Mouse (Mus musculus): Measurements from ENCODE around the gene Psmd14. TPM values are rescaled to one million over a fixed set of nuclear protein-coding genes. Genes with fewer than 3 reads are reported as not detected.

The Psmd14 gene
- polyA plus RNA-seq, 1 experiment from 2014 or later: 94.3 TPM

DNA sequence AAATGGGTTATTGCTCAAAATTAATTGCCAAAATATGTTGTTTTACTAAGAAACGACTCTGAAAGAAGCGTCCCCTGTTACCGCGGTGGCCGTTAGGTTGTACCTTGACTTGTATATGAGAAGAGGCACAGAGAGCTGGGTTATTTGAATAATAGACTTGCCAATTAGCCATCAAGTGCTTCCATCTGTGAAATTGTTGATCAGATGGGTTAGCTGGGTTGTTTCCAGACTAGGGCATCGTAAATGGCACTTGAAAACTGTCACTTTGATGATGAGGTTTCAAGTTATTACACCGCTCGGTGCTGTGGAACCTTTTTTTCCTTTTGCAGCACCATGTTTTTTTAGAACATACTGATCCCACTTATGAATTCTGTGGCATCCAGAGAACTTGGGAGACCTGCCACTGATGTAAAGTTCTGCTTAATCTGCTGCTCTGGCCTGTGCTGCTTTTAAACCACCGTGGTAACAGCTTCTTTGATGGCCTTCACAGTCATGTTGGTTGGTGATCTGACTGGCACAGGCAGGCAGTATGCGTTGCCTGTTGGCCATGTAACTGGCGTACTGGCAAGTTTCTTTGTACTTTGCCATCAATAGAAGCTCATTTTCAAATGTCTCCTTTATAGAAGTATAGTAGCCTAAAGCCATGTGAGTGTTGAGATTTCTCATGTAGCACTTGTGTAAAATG, 21.4 kb downstream of the Psmd14 start:
- Histone ChIP-seq H3K9me3 (ENCODE audit: low read length) (no peaks in the 10 kb centered on the region), H3K4me2 (replicated peaks; ENCODE audit: low read depth, low read length) (no peak overlapping the region), H3K9ac (replicated peaks; ENCODE audit: low read depth) (no peak overlapping the region), H3K36me3 (ENCODE audit: insufficient read depth, low read length) (no peaks in the 10 kb centered on the region), H3K4me1 (ENCODE audit: insufficient read depth, low read depth, low read length) (no peaks in the 10 kb centered on the region), H3K27ac (ENCODE audit: low read length) (no peak overlapping the region), H3K27me3 (replicated peaks; ENCODE audit: insufficient read depth, low read length) (no peaks in the 10 kb centered on the region), H3K4me3 (ENCODE audit: low read depth, low read length) (no peak overlapping the region)
- no peak for ATAC-seq
- 93% methylated on average over 11 of the region's 11 CpGs for WGBS
- no peak for DNase-seq (ENCODE audit: low spot score)
- TF ChIP-seq CTCF (IDR thresholded peaks at IDR 0.05): no peak
- no peak for TF ChIP-seq EP300 (IDR thresholded peaks at IDR 0.05)

DNA sequence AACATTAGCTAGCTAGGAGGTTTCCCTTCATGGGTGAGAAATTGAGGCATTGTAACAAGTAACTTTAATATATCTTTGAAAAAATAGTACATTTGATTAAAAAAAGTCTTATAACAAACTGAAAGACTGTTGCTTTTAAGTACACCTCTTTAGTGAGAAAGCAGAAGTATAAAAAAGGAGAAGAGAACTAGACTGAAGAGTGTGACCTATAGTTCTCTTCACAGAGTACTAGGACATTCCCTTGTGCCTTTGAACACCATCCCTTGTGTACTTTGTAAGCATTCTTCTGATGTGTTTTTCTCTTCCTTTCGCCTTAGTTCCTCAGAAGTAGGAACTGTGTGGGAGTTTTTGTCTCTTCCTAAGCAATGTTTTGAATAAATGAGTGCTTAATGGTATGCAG, 22.7 kb downstream of the Psmd14 start:
- H3K4me1 ChIP-seq (ENCODE audit: insufficient read depth, low read depth, low read length): no peaks in the 10 kb centered on the region
- DNase-seq (ENCODE audit: low spot score) (no peak), ATAC-seq (no peak)
- H3K4me2 ChIP-seq (replicated peaks; ENCODE audit: low read depth, low read length): no peak overlapping the region
- TF ChIP-seq CTCF (IDR thresholded peaks at IDR 0.05) (no peak), EP300 (IDR thresholded peaks at IDR 0.05) (no peak)
- H3K9me3 ChIP-seq (ENCODE audit: low read length): no peaks in the 10 kb centered on the region
- H3K36me3 ChIP-seq (ENCODE audit: insufficient read depth, low read length): no peaks in the 10 kb centered on the region
- H3K4me3 ChIP-seq (ENCODE audit: low read depth, low read length): no peak overlapping the region
- 68% methylated on average over 1 of the region's 1 CpGs for WGBS
- H3K27ac ChIP-seq (ENCODE audit: low read length): no peak overlapping the region
- H3K9ac ChIP-seq (replicated peaks; ENCODE audit: low read depth): no peak overlapping the region
- H3K27me3 ChIP-seq (replicated peaks; ENCODE audit: insufficient read depth, low read length): no peaks in the 10 kb centered on the region

DNA sequence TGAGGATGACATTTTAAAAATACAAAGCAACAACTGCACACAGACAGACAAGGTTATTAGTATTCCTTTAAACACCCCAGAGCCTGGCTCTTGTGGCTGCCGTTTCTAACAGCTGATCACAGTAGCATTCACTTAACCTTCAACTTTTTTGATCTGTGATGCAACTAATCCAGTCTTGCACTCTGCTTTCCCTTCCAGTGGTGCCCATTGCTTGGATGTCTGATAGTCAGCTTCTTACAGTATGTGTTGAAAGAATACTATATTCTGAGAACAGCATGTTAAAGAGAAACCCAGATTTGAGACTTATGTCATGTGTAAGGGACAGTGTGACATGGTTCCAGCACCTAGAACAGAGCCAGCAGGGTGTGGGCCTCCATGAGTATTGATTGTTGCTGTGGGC, 34.6 kb downstream of the Psmd14 start:
- no peak overlapping the region for H3K4me3 ChIP-seq (ENCODE audit: low read depth, low read length)
- no peaks in the 10 kb centered on the region for H3K9me3 ChIP-seq (ENCODE audit: low read length)
- DNase-seq (ENCODE audit: low spot score) (no peak), ATAC-seq (no peak)
- no peak overlapping the region for H3K9ac ChIP-seq (replicated peaks; ENCODE audit: low read depth)
- H3K4me1 ChIP-seq (ENCODE audit: insufficient read depth, low read depth, low read length): no peaks in the 10 kb centered on the region
- no peak overlapping the region for H3K27ac ChIP-seq (ENCODE audit: low read length)
- WGBS: 59% methylated on average over 1 of the region's 1 CpGs
- H3K27me3 ChIP-seq (replicated peaks; ENCODE audit: insufficient read depth, low read length): no peaks in the 10 kb centered on the region
- no peaks in the 10 kb centered on the region for H3K36me3 ChIP-seq (ENCODE audit: insufficient read depth, low read length)
- no peak overlapping the region for H3K4me2 ChIP-seq (replicated peaks; ENCODE audit: low read depth, low read length)
- TF ChIP-seq CTCF (IDR thresholded peaks at IDR 0.05) (no peak), EP300 (IDR thresholded peaks at IDR 0.05) (no peak)

GRCm38 (mm10) chr2:61746580-61746979, 35.1 kb downstream of the Psmd14 start:
- H3K27ac ChIP-seq (ENCODE audit: low read length): no peak overlapping the region
- H3K4me1 ChIP-seq (ENCODE audit: insufficient read depth, low read depth, low read length): no peaks in the 10 kb centered on the region
- no peaks in the 10 kb centered on the region for H3K36me3 ChIP-seq (ENCODE audit: insufficient read depth, low read length)
- TF ChIP-seq EP300 (IDR thresholded peaks at IDR 0.05) (no peak), CTCF (IDR thresholded peaks at IDR 0.05) (no peak)
- H3K9me3 ChIP-seq (ENCODE audit: low read length): no peaks in the 10 kb centered on the region
- H3K4me2 ChIP-seq (replicated peaks; ENCODE audit: low read depth, low read length): no peak overlapping the region
- DNase-seq (ENCODE audit: low spot score) (no peak), ATAC-seq (no peak)
- 41% methylated on average over 2 of the region's 2 CpGs for WGBS
- H3K27me3 ChIP-seq (replicated peaks; ENCODE audit: insufficient read depth, low read length): no peaks in the 10 kb centered on the region
- H3K4me3 ChIP-seq (ENCODE audit: low read depth, low read length): no peak overlapping the region
- no peak overlapping the region for H3K9ac ChIP-seq (replicated peaks; ENCODE audit: low read depth)

DNA sequence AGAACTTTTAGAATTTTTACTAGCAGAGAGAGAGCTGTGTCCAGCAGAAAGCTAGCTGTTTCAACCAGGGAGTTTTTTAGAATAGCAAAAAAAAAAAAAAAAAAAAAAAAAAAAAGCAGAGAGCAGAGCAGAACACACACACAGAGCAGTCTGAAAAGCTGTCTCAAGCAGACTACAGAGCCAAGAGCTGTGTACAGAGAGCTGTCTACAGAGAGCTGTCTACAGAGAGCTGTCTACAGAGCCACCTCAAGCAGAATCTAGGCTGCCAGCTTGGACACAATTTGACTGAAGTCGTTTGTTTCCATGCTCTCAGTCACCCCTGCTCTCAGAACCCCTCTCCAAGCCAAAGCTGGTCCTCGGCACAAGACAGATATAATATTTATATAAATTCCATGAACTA, 35.9 kb downstream of the Psmd14 start:
- Histone ChIP-seq H3K36me3 (ENCODE audit: insufficient read depth, low read length) (no peaks in the 10 kb centered on the region), H3K27ac (ENCODE audit: low read length) (no peak overlapping the region), H3K4me1 (ENCODE audit: insufficient read depth, low read depth, low read length) (no peaks in the 10 kb centered on the region), H3K27me3 (replicated peaks; ENCODE audit: insufficient read depth, low read length) (no peaks in the 10 kb centered on the region), H3K9ac (replicated peaks; ENCODE audit: low read depth) (no peak overlapping the region), H3K4me2 (replicated peaks; ENCODE audit: low read depth, low read length) (no peak overlapping the region), H3K4me3 (ENCODE audit: low read depth, low read length) (no peak overlapping the region), H3K9me3 (ENCODE audit: low read length) (no peaks in the 10 kb centered on the region)
- WGBS: 41% methylated on average over 2 of the region's 2 CpGs
- DNase-seq (ENCODE audit: low spot score) (no peak), ATAC-seq (no peak)
- TF ChIP-seq CTCF (IDR thresholded peaks at IDR 0.05) (no peak), EP300 (IDR thresholded peaks at IDR 0.05) (no peak)

- DNase-seq (ENCODE audit: low spot score) (no peak), ATAC-seq (no peak)
- no peaks in the 10 kb centered on the region for H3K36me3 ChIP-seq (ENCODE audit: insufficient read depth, low read length)
- no peak for TF ChIP-seq EP300 (IDR thresholded peaks at IDR 0.05)
- no peak for TF ChIP-seq CTCF (IDR thresholded peaks at IDR 0.05)
- no peak overlapping the region for H3K27ac ChIP-seq (ENCODE audit: low read length)
- H3K9ac ChIP-seq (replicated peaks; ENCODE audit: low read depth): no peak overlapping the region
- H3K9me3 ChIP-seq (ENCODE audit: low read length): no peaks in the 10 kb centered on the region
- H3K27me3 ChIP-seq (replicated peaks; ENCODE audit: insufficient read depth, low read length): no peaks in the 10 kb centered on the region
- H3K4me2 ChIP-seq (replicated peaks; ENCODE audit: low read depth, low read length): no peak overlapping the region
- H3K4me1 ChIP-seq (ENCODE audit: insufficient read depth, low read depth, low read length): no peaks in the 10 kb centered on the region
- H3K4me3 ChIP-seq (ENCODE audit: low read depth, low read length): no peak overlapping the region
- WGBS: 91% methylated on average over 1 of the region's 1 CpGs
Observed at GRCm38 (mm10) chr2:61750702-61751101, 39.2 kb downstream of the Psmd14 start.

DNA sequence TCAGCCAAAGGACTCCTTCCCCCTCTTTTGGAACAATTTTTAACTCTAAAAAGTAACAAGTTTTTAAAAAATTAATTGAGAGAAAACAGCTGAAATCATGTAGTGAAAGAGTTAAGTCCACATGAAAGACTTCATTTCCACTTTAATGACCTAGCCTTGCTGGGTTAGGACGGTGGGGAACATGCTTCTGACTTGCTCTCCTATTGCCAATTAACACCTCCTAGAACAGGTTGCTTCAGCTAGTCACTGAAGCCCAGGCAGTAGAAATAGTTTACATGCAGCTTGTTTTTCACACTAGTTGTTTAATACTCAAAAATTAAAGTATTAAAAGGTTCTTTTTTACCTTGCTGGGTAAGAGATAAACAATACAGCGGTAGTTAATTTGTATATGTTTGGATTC, 39.8 kb downstream of the Psmd14 start:
- WGBS: 56% methylated on average over 2 of the region's 2 CpGs
- TF ChIP-seq EP300 (IDR thresholded peaks at IDR 0.05): no peak
- no peak for TF ChIP-seq CTCF (IDR thresholded peaks at IDR 0.05)
- ATAC-seq: no peak

More for the DNA sequence above, 39.8 kb downstream of the Psmd14 start:
- H3K27ac ChIP-seq (ENCODE audit: low read length): no peak overlapping the region
- no peaks in the 10 kb centered on the region for H3K36me3 ChIP-seq (ENCODE audit: insufficient read depth, low read length)
- no peak for DNase-seq (ENCODE audit: low spot score)
- no peaks in the 10 kb centered on the region for H3K4me1 ChIP-seq (ENCODE audit: insufficient read depth, low read depth, low read length)
- no peak overlapping the region for H3K9ac ChIP-seq (replicated peaks; ENCODE audit: low read depth)
- no peaks in the 10 kb centered on the region for H3K9me3 ChIP-seq (ENCODE audit: low read length)
- H3K27me3 ChIP-seq (replicated peaks; ENCODE audit: insufficient read depth, low read length): no peaks in the 10 kb centered on the region
- H3K4me3 ChIP-seq (ENCODE audit: low read depth, low read length): no peak overlapping the region
- H3K4me2 ChIP-seq (replicated peaks; ENCODE audit: low read depth, low read length): no peak overlapping the region

Measured in lung, postnatal 0 days (tissue).